Mouse (Mus musculus): ENCODE results near the gene Smdt1.

GRCm38 (mm10) chr15:82347852-82348251, 9.1 kb downstream of the Smdt1 start:
- TF ChIP-seq CTCF (IDR thresholded peaks at IDR 0.05; ENCODE audit: low read depth) (no peak), EP300 (optimal IDR thresholded peaks at IDR 0.05) (no peak)
